Mouse (Mus musculus): Measurements from ENCODE around the gene Haus4.

GRCm38 (mm10) chr14:54499330-54499729 is 55.1 kb downstream of the Haus4 start:
- no peak for TF ChIP-seq CTCF (IDR thresholded peaks at IDR 0.05; ENCODE audit: low read depth)
- no peak for TF ChIP-seq EP300 (optimal IDR thresholded peaks at IDR 0.05)

All from stomach, postnatal 0 days (tissue).